Mouse (Mus musculus) frontal cortex, postnatal 25 days (tissue): ENCODE data around the gene Vmn2r106.

Experiments used
- DNase-seq, 2 experiments: peaks; one replicate each; pipeline ENCODE4 v3.0.0; 2022; ENCODE audit warnings: low spot score in 2 of 2

Gene Vmn2r106

GRCm38 (mm10) chr17:20285453-20285852 is at the start of gene Vmn2r106:
Vmn2r106 (minus strand) TSS chr17:20285553.
- DNase-seq: no peak

GRCm38 (mm10) chr17:20305790-20306189 is 20.4 kb upstream of the Vmn2r106 start:
- DNase-seq: no peak

GRCm38 (mm10) chr17:20286906-20287305 is 1.6 kb upstream of the Vmn2r106 start:
- DNase-seq: no peak

- no peak for DNase-seq
These were observed 29.8 kb downstream of the Vmn2r106 start for GRCm38 (mm10) chr17:20255522-20255921.

- DNase-seq: no peak
These were observed 50.4 kb downstream of the Vmn2r106 start, which contains the start of gene Vmn2r105 for GRCm38 (mm10) chr17:20234952-20235351. Vmn2r105 (minus strand) TSS chr17:20235052.
